Mouse (Mus musculus): Measurements from ENCODE around the gene Mpst. TPM values are rescaled to one million over a fixed set of nuclear protein-coding genes. Genes with fewer than 3 reads are reported as not detected.

Mpst gene
- polyA plus RNA-seq, 1 experiment from 2014 or later = 2.3 TPM

GRCm38 (mm10) chr15:78378556-78378955 lies 27.7 kb upstream of the Mpst start:
- Histone ChIP-seq H3K4me3 (ENCODE audit: low read depth, low read length) (no peak overlapping the region), H3K4me1 (ENCODE audit: control insufficient read depth, insufficient read depth, low read length) (no peaks in the 10 kb centered on the region), H3K4me2 (ENCODE audit: low read depth, severe bottlenecking) (no peak overlapping the region), H3K27ac (replicated peaks; ENCODE audit: low read depth, low read length) (no peak overlapping the region), H3K27me3 (ENCODE audit: control insufficient read depth, insufficient read depth, low read length) (no peaks in the 10 kb centered on the region), H3K9me3 (ENCODE audit: control insufficient read depth, low read length) (no peaks in the 10 kb centered on the region), H3K9ac (ENCODE audit: low read length) (no peak overlapping the region), H3K36me3 (ENCODE audit: control insufficient read depth, insufficient read depth, low read length) (no peaks in the 10 kb centered on the region)
- DNase-seq (ENCODE audit: low spot score) (no peak), ATAC-seq (ENCODE audit: insufficient number of reproducible peaks, low FRiP score, low TSS enrichment, low read depth) (no peak)
- WGBS = 80% methylated on average over 10 of the region's 10 CpGs

- no peaks in the 10 kb centered on the region for H3K36me3 ChIP-seq (ENCODE audit: control insufficient read depth, insufficient read depth, low read length)
- H3K27me3 ChIP-seq (ENCODE audit: control insufficient read depth, insufficient read depth, low read length) = no peaks in the 10 kb centered on the region
- 79% methylated on average over 2 of the region's 2 CpGs for WGBS
- no peaks in the 10 kb centered on the region for H3K4me1 ChIP-seq (ENCODE audit: control insufficient read depth, insufficient read depth, low read length)
- no peaks in the 10 kb centered on the region for H3K9me3 ChIP-seq (ENCODE audit: control insufficient read depth, low read length)
- no peak overlapping the region for H3K4me3 ChIP-seq (ENCODE audit: low read depth, low read length)
- H3K9ac ChIP-seq (ENCODE audit: low read length) = no peak overlapping the region
- H3K4me2 ChIP-seq (ENCODE audit: low read depth, severe bottlenecking) = no peak overlapping the region
- DNase-seq (ENCODE audit: low spot score) (no peak), ATAC-seq (ENCODE audit: insufficient number of reproducible peaks, low FRiP score, low TSS enrichment, low read depth) (no peak)
- no peak overlapping the region for H3K27ac ChIP-seq (replicated peaks; ENCODE audit: low read depth, low read length)
Measured at GRCm38 (mm10) chr15:78380208-78380607, 26.0 kb upstream of the Mpst start.

GRCm38 (mm10) chr15:78380741-78381140 lies 25.5 kb upstream of the Mpst start:
- Histone ChIP-seq H3K4me2 (ENCODE audit: low read depth, severe bottlenecking) (no peak overlapping the region), H3K9ac (ENCODE audit: low read length) (no peak overlapping the region), H3K9me3 (ENCODE audit: control insufficient read depth, low read length) (no peaks in the 10 kb centered on the region), H3K4me3 (ENCODE audit: low read depth, low read length) (no peak overlapping the region), H3K36me3 (ENCODE audit: control insufficient read depth, insufficient read depth, low read length) (no peaks in the 10 kb centered on the region), H3K27ac (replicated peaks; ENCODE audit: low read depth, low read length) (no peak overlapping the region), H3K4me1 (ENCODE audit: control insufficient read depth, insufficient read depth, low read length) (no peaks in the 10 kb centered on the region), H3K27me3 (ENCODE audit: control insufficient read depth, insufficient read depth, low read length) (no peaks in the 10 kb centered on the region)
- WGBS = 72% methylated on average over 4 of the region's 4 CpGs
- no peak for DNase-seq (ENCODE audit: low spot score)
- ATAC-seq (ENCODE audit: insufficient number of reproducible peaks, low FRiP score, low TSS enrichment, low read depth) = no peak

GRCm38 (mm10) chr15:78382115-78382514 lies 24.1 kb upstream of the Mpst start:
- no peak overlapping the region for H3K9ac ChIP-seq (ENCODE audit: low read length)
- no peaks in the 10 kb centered on the region for H3K9me3 ChIP-seq (ENCODE audit: control insufficient read depth, low read length)
- no peaks in the 10 kb centered on the region for H3K36me3 ChIP-seq (ENCODE audit: control insufficient read depth, insufficient read depth, low read length)
- H3K4me1 ChIP-seq (ENCODE audit: control insufficient read depth, insufficient read depth, low read length) = no peaks in the 10 kb centered on the region
- no peaks in the 10 kb centered on the region for H3K27me3 ChIP-seq (ENCODE audit: control insufficient read depth, insufficient read depth, low read length)
- 93% methylated on average over 4 of the region's 4 CpGs for WGBS
- ATAC-seq (ENCODE audit: insufficient number of reproducible peaks, low FRiP score, low TSS enrichment, low read depth) (no peak), DNase-seq (ENCODE audit: low spot score) (no peak)
- H3K4me3 ChIP-seq (ENCODE audit: low read depth, low read length) = no peak overlapping the region
- H3K4me2 ChIP-seq (ENCODE audit: low read depth, severe bottlenecking) = no peak overlapping the region
- H3K27ac ChIP-seq (replicated peaks; ENCODE audit: low read depth, low read length) = no peak overlapping the region

GRCm38 (mm10) chr15:78383450-78384219 lies 22.6 kb upstream of the Mpst start:
- Histone ChIP-seq H3K27me3 (ENCODE audit: control insufficient read depth, insufficient read depth, low read length) (no peaks in the 10 kb centered on the region), H3K4me2 (ENCODE audit: low read depth, severe bottlenecking) (no peak overlapping the region), H3K9ac (ENCODE audit: low read length) (no peak overlapping the region), H3K27ac (replicated peaks; ENCODE audit: low read depth, low read length) (no peak overlapping the region), H3K4me3 (ENCODE audit: low read depth, low read length) (no peak overlapping the region), H3K36me3 (ENCODE audit: control insufficient read depth, insufficient read depth, low read length) (no peaks in the 10 kb centered on the region), H3K4me1 (ENCODE audit: control insufficient read depth, insufficient read depth, low read length) (no peaks in the 10 kb centered on the region), H3K9me3 (ENCODE audit: control insufficient read depth, low read length) (no peaks in the 10 kb centered on the region)
- 88% methylated on average over 11 of the region's 11 CpGs for whole genome bisulfite sequencing
- no peak for ATAC-seq (ENCODE audit: insufficient number of reproducible peaks, low FRiP score, low TSS enrichment, low read depth)
- DNase-seq (ENCODE audit: low spot score) = no peak

GRCm38 (mm10) chr15:78384220-78385116 lies 21.7 kb upstream of the Mpst start:
- 79% methylated on average over 7 of the region's 7 CpGs for WGBS
- Histone ChIP-seq H3K36me3 (ENCODE audit: control insufficient read depth, insufficient read depth, low read length) (no peaks in the 10 kb centered on the region), H3K4me2 (ENCODE audit: low read depth, severe bottlenecking) (no peak overlapping the region), H3K4me3 (ENCODE audit: low read depth, low read length) (no peak overlapping the region), H3K9me3 (ENCODE audit: control insufficient read depth, low read length) (no peaks in the 10 kb centered on the region), H3K27ac (replicated peaks; ENCODE audit: low read depth, low read length) (no peak overlapping the region), H3K9ac (ENCODE audit: low read length) (no peak overlapping the region), H3K4me1 (ENCODE audit: control insufficient read depth, insufficient read depth, low read length) (no peaks in the 10 kb centered on the region), H3K27me3 (ENCODE audit: control insufficient read depth, insufficient read depth, low read length) (no peaks in the 10 kb centered on the region)
- no peak for DNase-seq (ENCODE audit: low spot score)
- ATAC-seq (ENCODE audit: insufficient number of reproducible peaks, low FRiP score, low TSS enrichment, low read depth) = no peak

- H3K4me2 ChIP-seq (ENCODE audit: low read depth, severe bottlenecking) = no peak overlapping the region
- WGBS = 88% methylated on average over 1 of the region's 1 CpGs
- DNase-seq (ENCODE audit: low spot score) (no peak), ATAC-seq (ENCODE audit: insufficient number of reproducible peaks, low FRiP score, low TSS enrichment, low read depth) (no peak)
- H3K4me3 ChIP-seq (ENCODE audit: low read depth, low read length) = no peak overlapping the region
- no peaks in the 10 kb centered on the region for H3K36me3 ChIP-seq (ENCODE audit: control insufficient read depth, insufficient read depth, low read length)
- H3K9ac ChIP-seq (ENCODE audit: low read length) = no peak overlapping the region
- no peaks in the 10 kb centered on the region for H3K27me3 ChIP-seq (ENCODE audit: control insufficient read depth, insufficient read depth, low read length)
- no peak overlapping the region for H3K27ac ChIP-seq (replicated peaks; ENCODE audit: low read depth, low read length)
- H3K9me3 ChIP-seq (ENCODE audit: control insufficient read depth, low read length) = no peaks in the 10 kb centered on the region
- no peaks in the 10 kb centered on the region for H3K4me1 ChIP-seq (ENCODE audit: control insufficient read depth, insufficient read depth, low read length)
Measured at GRCm38 (mm10) chr15:78385564-78385963, 20.7 kb upstream of the Mpst start.

- no peak overlapping the region for H3K4me2 ChIP-seq (ENCODE audit: low read depth, severe bottlenecking)
Measured at GRCm38 (mm10) chr15:78390855-78391254, 15.4 kb upstream of the Mpst start.

More at GRCm38 (mm10) chr15:78390855-78391254, 15.4 kb upstream of the Mpst start:
- Histone ChIP-seq H3K27me3 (ENCODE audit: control insufficient read depth, insufficient read depth, low read length) (no peaks in the 10 kb centered on the region), H3K4me1 (ENCODE audit: control insufficient read depth, insufficient read depth, low read length) (no peaks in the 10 kb centered on the region), H3K27ac (replicated peaks; ENCODE audit: low read depth, low read length) (no peak overlapping the region), H3K9me3 (ENCODE audit: control insufficient read depth, low read length) (no peaks in the 10 kb centered on the region), H3K9ac (ENCODE audit: low read length) (no peak overlapping the region), H3K4me3 (ENCODE audit: low read depth, low read length) (no peak overlapping the region), H3K36me3 (ENCODE audit: control insufficient read depth, insufficient read depth, low read length) (no peaks in the 10 kb centered on the region)
- 87% methylated on average over 3 of the region's 3 CpGs for WGBS
- DNase-seq (ENCODE audit: low spot score) (no peak), ATAC-seq (ENCODE audit: insufficient number of reproducible peaks, low FRiP score, low TSS enrichment, low read depth) (no peak)

Measured in limb, embryonic 11.5 days (tissue).